Mouse (Mus musculus) cerebellum, adult (tissue): ENCODE measurements around the gene Shtn1.

Experiments used
- ATAC-seq: cut with Nextera tagmentation; 2 replicates; pipeline ENCODE4 v1.9.2; 2017; ENCODE audit warnings: mild to moderate bottlenecking, moderate library complexity, mixed read lengths; ENCODE audit not compliant: insufficient number of reproducible peaks, low FRiP score, low TSS enrichment

Gene Shtn1

GRCm38 (mm10) chr19:58975216-58975863, 100.6 kb downstream of the Shtn1 start:
- ATAC-seq, result no peak

- ATAC-seq, result no peak
Observed at GRCm38 (mm10) chr19:58974126-58974525, 101.8 kb downstream of the Shtn1 start.

- no peak for ATAC-seq
Observed at GRCm38 (mm10) chr19:58970826-58971225, 105.1 kb downstream of the Shtn1 start.

GRCm38 (mm10) chr19:58968731-58969506, 107.0 kb downstream of the Shtn1 start:
- no peak for ATAC-seq

GRCm38 (mm10) chr19:58963011-58963410, 112.9 kb downstream of the Shtn1 start:
- no peak for ATAC-seq

GRCm38 (mm10) chr19:58954779-58955178, 121.1 kb downstream of the Shtn1 start:
- ATAC-seq, result no peak

GRCm38 (mm10) chr19:58952236-58952635, 123.7 kb downstream of the Shtn1 start:
- ATAC-seq, result no peak

GRCm38 (mm10) chr19:58951521-58951920, 124.4 kb downstream of the Shtn1 start:
- ATAC-seq, result no peak

- ATAC-seq, result no peak
Observed at GRCm38 (mm10) chr19:58945959-58946358, 129.9 kb downstream of the Shtn1 start.

GRCm38 (mm10) chr19:58942841-58943828, 132.8 kb downstream of the Shtn1 start, which contains the start of the genes Eno4 and Hspa12a:
Eno4 (plus strand) TSS chr19:58943425.
Hspa12a (minus strand) TSS chr19:58943654.
- peak; percentile 91 for ATAC-seq

- ATAC-seq, result no peak
Observed at GRCm38 (mm10) chr19:58933062-58933461, 142.8 kb downstream of the Shtn1 start.

GRCm38 (mm10) chr19:58931081-58931800, 144.7 kb downstream of the Shtn1 start:
- no peak for ATAC-seq
